Mouse (Mus musculus) bone marrow, adult 2 months (tissue): ENCODE results near the gene Urad. TPM values are rescaled to one million over a fixed set of nuclear protein-coding genes. Genes with fewer than 3 reads are reported as not detected.

Experiments
- H3K27ac ChIP-seq: fragments of 200-500 bp; 2 replicates; pipeline ENCODE4 v1.5.1; 2012; ENCODE audit warnings: low read depth, mild to moderate bottlenecking, control low read depth, inconsistent platforms, low read length; ENCODE audit not compliant: control insufficient read depth, poor library complexity, insufficient read depth
- H3K4me1 ChIP-seq: fragments of 200-500 bp; 2 replicates; pipeline ENCODE4 v1.6.1; 2011; ENCODE audit warnings: low read length; ENCODE audit not compliant: control insufficient read depth, insufficient read depth
- H3K4me3 ChIP-seq: fragments of 200-500 bp; replicated peaks from 2 replicates; pipeline ENCODE3; 2011; ENCODE audit warnings: mild to moderate bottlenecking, low read depth, low read length, control low read depth; ENCODE audit not compliant: control insufficient read depth
- CTCF ChIP-seq: fragments of 200-500 bp; IDR thresholded peaks from 2 replicates; pipeline ENCODE4 v1.5.1; 2011; ENCODE audit warnings: low read length, control low read depth; ENCODE audit not compliant: control insufficient read depth, insufficient read depth
- POLR2A ChIP-seq: fragments of 200-500 bp; IDR thresholded peaks from 2 replicates; pipeline ENCODE4 v1.6.1; 2011; ENCODE audit warnings: low read depth, mild to moderate bottlenecking, control low read depth, low read length, borderline replicate concordance; ENCODE audit not compliant: control insufficient read depth
- WGBS: fragments of 180-500 bp; shearing (Covaris S2); methylation state at CpG from one replicate; pipeline ENCODE4 v1.1.7; 2018; 5-methylcytosine and 5-hydroxymethylcytosine counted together
- polyA plus RNA-seq: library from polyadenylated mRNA; stranded (reverse); fragments of >200 nt; gene quantifications from 2 replicates; pipeline ENCODE4 v1.2.4, GENCODE M21; 2011; ENCODE audit warnings: low replicate concordance; ENCODE audit not compliant: missing spikeins, insufficient read depth, insufficient read length

The Urad gene
- polyA plus RNA-seq, 1 experiment, result not detected

DNA sequence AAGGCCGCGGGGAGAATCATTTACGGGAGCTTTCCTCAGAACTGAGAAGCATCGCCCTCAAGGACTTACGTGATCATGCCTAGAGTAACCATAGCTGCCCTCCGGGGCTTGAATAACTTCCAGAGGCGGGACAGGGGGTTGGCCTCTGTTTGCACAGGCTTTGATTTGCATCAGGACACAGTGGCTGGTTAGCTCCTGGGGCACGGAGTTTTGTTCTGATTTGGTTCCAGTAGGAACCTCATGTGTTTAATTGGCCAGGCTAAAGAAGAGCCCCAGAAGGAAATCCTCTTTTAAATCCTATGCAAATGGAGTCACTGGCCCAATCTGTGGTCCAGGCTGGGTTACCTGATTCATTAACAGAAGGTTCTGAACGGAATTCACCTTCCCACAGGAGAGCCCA lies 16.7 kb upstream of the Urad start:
- WGBS, result 72% methylated on average over 9 of the region's 9 CpGs
- Histone ChIP-seq H3K4me3 (no peak overlapping the region), H3K27ac (peak overlapping the region; percentile 52; the same call in 1 of the 2 replicates), H3K4me1 (no peaks in the 10 kb centered on the region; the same call in none of the 2 replicates)
- TF ChIP-seq CTCF (no peak), POLR2A (no peak)

DNA sequence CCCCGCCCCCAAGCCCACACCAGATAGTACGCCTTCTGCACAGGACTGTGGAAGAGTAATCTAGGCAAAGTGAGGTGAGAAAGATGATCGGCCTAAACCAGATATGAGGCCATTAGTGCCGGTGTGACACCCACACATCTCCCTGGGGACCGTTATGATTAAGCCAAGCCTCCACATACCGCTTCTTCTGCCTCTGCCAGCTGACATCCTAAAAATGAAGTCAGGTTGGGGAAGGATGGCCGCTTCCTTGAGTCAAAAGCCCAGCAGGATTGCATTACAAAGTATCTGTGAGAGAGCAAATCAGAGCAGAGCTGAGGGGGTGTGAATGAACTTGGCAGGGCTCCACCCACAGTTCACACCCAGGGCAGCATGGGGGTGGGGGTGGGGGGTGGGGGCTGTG lies 10.5 kb upstream of the Urad start:
- WGBS, result 74% methylated on average over 7 of the region's 7 CpGs
- Histone ChIP-seq H3K27ac (no peak overlapping the region), H3K4me3 (no peak overlapping the region), H3K4me1 (no peaks in the 10 kb centered on the region)
- TF ChIP-seq POLR2A (no peak), CTCF (no peak)

DNA sequence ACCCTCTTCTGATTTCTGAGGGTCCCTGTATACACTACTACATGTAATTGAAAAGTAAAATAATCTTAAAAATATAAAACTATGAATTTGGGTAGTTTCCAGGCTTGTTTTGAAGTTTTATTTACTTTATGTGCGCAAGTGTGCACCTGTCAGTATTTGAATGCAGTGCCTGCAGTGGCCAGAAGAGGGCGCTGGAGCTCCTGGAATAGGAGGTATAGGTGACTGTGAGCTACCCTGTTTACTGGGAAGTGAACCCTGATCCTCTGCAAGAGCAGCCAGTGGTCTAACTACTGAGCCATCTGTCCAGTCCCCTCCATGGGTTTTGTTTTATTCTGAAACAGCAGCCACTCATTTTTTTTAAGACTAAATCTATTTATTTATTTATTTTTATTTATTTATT lies 9.3 kb upstream of the Urad start:
- WGBS, result 40% methylated on average over 2 of the region's 2 CpGs
- Histone ChIP-seq H3K27ac (no peak overlapping the region), H3K4me3 (no peak overlapping the region), H3K4me1 (no peaks in the 10 kb centered on the region)
- TF ChIP-seq CTCF (peak; percentile 87), POLR2A (no peak)

DNA sequence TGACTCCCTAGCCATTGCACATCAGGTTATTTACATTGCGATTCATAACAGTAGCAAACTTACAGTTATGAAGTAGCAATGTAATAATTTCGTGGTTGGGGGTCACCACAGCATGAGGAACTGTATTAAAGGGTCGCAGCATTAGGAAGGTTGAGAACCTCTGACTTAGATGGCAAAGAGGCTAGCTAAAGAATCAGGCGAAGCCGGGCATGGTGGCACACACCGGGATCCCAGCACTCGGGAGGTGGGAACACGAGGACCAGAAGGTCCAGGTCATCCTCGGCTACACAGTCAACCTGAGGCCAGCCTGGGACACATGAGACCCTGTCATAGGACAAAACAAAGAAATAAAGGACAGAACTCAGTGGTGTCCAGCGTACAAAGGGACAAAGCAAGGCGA lies 7.7 kb upstream of the Urad start:
- no peak overlapping the region for H3K4me3 ChIP-seq
- no peak overlapping the region for H3K27ac ChIP-seq
- 78% methylated on average over 11 of the region's 11 CpGs for WGBS
- H3K4me1 ChIP-seq, result no peaks in the 10 kb centered on the region
- TF ChIP-seq CTCF, result no peak
- TF ChIP-seq POLR2A, result no peak

DNA sequence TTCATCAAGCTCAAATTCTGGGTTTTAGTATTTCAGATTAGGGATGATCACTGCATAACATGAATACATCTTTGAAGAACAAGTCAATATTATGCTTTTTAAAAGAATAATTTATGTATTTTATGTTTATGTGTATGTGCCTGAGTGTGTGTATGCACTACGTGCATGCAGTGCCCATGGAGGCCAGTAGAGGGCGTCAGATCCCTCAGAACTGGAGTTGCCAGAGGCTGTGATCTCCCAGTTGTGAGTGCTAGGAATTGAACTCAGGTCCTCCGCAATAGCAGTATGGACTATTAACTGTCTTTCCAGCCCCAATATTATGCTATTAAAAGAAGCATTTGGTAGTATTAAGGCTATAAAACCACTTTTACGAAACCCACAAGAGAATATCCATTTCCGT lies 5.4 kb upstream of the Urad start:
- Histone ChIP-seq H3K4me3 (no peak overlapping the region), H3K4me1 (no peaks in the 10 kb centered on the region), H3K27ac (no peak overlapping the region)
- WGBS, result 85% methylated on average over 5 of the region's 5 CpGs
- peak; percentile 28; the same call in 1 of the 2 replicates for TF ChIP-seq CTCF
- TF ChIP-seq POLR2A, result no peak

DNA sequence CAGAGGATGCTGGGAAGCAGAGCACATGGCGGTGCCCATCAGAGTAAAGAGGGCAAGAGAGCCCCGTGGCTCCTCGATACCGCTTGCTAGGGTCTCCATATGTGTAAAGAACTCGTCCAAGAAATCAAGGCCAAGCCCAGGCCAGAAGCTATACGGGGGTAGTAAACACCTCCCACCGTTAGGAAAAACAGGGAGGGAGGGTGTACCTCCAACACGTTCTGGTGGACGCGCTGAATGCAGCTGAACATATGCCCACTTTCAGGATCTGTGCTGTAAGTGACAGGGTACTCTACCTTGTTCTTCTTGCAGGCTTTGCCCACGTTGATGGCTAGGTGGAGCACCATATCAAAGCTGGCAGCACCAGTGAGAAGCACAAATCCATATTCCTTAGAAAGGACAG lies 3.7 kb upstream of the Urad start:
- Histone ChIP-seq H3K4me1 (no peaks in the 10 kb centered on the region), H3K4me3 (no peak overlapping the region), H3K27ac (no peak overlapping the region)
- TF ChIP-seq POLR2A (no peak), CTCF (no peak)
- WGBS, result 80% methylated on average over 11 of the region's 11 CpGs

DNA sequence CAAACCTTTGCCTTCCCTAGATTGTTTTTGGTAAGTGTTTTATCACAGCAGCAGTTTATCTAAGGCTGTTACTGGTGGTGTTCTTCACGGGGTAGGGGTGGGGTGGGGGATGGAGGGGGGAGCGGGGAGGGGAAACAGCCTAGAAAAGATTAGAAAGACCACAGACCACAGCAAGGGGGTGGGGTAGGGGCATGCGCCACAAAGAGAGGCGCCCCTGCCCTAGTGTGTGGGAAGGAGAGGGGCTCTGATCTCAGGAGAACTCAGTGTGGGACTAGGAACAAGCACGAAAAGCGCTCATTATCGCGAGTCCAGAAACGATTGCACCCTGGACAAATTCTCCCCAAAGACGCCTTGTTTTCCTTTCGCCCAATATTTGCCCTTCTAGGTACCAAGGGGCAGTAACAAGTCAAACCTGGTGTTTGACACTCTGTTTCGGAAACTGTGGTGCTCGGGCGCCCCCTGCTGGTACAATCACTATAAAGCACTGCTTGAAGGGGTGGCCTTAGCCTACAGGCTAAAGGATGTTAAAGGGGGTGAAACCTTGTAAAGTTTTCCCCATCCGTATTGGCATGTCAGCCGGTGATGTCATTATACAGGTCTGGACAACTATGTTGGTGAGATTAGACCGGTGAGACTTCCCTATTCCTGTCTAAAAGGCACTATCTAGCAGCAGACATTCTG lies 1.1 kb upstream of the Urad start:
- TF ChIP-seq POLR2A (no peak), CTCF (peak; percentile 85)
- 3% methylated on average over 17 of the region's 17 CpGs for WGBS
- no peak overlapping the region for H3K4me3 ChIP-seq
- no peaks in the 10 kb centered on the region for H3K4me1 ChIP-seq
- no peak overlapping the region for H3K27ac ChIP-seq

DNA sequence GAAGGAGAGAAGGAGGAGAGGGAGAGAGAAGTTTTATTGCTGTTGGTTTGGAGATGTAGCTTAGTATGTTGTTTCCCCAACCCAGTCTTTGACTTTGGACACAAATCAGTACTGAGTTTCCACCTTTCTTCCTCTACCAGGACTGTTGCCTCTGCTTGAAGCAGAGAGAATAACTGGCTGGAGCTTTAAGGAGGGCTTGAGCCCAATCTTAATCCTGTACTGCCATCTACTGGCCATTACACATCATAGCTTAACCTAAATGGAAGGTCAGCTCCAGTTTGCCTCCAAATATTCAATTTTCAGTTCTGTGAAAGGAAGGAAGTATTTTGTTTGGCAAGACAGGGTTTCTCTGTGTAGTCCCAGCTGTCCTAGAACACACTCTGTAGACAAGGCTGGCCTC lies 2.6 kb downstream of the Urad start:
- H3K4me1 ChIP-seq, result no peaks in the 10 kb centered on the region; the same call in 1 of the 2 replicates
- H3K4me3 ChIP-seq, result no peak overlapping the region
- no peak overlapping the region for H3K27ac ChIP-seq
- TF ChIP-seq POLR2A (no peak), CTCF (peak; percentile 17; the same call in 1 of the 2 replicates)

DNA sequence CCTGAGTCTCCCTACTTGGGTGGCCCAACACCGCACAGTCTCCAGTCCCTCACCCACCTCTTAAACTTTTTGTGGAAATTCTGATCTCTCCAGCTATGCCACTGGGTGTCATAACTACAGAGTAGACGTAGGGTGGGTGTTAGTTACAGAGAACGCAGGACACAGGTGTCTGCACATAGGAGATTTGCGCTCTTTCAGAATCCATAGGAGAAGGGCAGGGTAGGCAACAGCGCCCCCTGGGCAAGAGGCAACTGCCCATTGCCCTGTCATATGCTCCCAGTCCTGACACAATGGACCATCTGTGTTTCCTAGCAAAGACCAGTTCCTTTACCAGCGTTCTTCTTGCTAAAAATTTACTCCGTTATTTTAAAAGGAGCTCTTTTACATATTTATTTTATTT lies 4.2 kb downstream of the Urad start:
- WGBS, result 39% methylated on average over 7 of the region's 7 CpGs
- Histone ChIP-seq H3K4me1 (no peaks in the 10 kb centered on the region; the same call in 1 of the 2 replicates), H3K27ac (no peak overlapping the region), H3K4me3 (no peak overlapping the region)
- TF ChIP-seq CTCF (peak; percentile 48), POLR2A (no peak)

DNA sequence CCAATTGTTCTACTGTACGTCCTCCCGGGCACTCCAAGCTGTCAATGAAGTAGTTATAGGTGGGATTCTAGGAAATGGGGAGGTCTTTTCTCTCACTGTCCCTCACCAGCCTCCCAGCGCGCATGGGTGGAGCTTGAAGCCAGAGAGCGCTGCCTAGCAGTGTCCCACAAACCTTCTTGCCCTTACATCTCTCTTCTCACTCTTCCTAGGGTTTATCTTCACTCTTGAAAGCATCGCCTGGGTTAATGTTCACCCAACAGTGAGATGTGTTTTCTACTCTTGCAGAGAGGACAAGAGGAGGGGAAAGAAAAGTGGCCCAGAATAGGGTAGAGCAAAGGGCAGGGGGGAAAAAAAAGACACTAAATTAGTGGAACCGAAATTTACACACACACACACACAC lies 4.9 kb downstream of the Urad start:
- WGBS, result 19% methylated on average over 7 of the region's 7 CpGs
- TF ChIP-seq POLR2A (no peak), CTCF (no peak)
- Histone ChIP-seq H3K4me1 (no peaks in the 10 kb centered on the region; the same call in 1 of the 2 replicates), H3K4me3 (no peak overlapping the region), H3K27ac (no peak overlapping the region)
